Mouse (Mus musculus) megakaryocyte, embryonic 14.5 days (primary cell): ENCODE measurements around the gene Ptpn13. TPM values are rescaled to one million over a fixed set of nuclear protein-coding genes. Genes with fewer than 3 reads are reported as not detected.
A peak's percentile ranks its signal among the peaks of the same experiment; 100 is the strongest.

Experiments
- H3K27me3 ChIP-seq: replicated peaks from 2 replicates; pipeline ENCODE3; 2012; ENCODE audit warnings: inconsistent platforms
- H3K36me3 ChIP-seq: replicated peaks from 2 replicates; pipeline ENCODE3; 2012; ENCODE audit warnings: low read length, inconsistent platforms, mixed read lengths
- H3K4me1 ChIP-seq: 2 replicates; pipeline ENCODE4 v1.6.1; 2012; ENCODE audit warnings: inconsistent platforms
- H3K4me3 ChIP-seq: replicated peaks from 2 replicates; pipeline ENCODE3; 2012; ENCODE audit warnings: moderate library complexity, mild to moderate bottlenecking, inconsistent platforms
- H3K9me3 ChIP-seq: 2 replicates; pipeline ENCODE4 v1.6.1; 2012; ENCODE audit warnings: inconsistent platforms
- FLI1 ChIP-seq: IDR thresholded peaks from 2 replicates; pipeline ENCODE4 v1.6.1; 2012; ENCODE audit warnings: low read length, inconsistent platforms, mixed read lengths
- GATA1 ChIP-seq: IDR thresholded peaks from 3 replicates; pipeline ENCODE4 v1.6.1; 2012; ENCODE audit warnings: mixed read lengths, low read length, inconsistent platforms, borderline replicate concordance
- polyA plus RNA-seq: library from polyadenylated mRNA; stranded (reverse); fragments of >175 nt; gene quantifications from 2 replicates; pipeline ENCODE4 v1.2.3, GENCODE M21; 2012; ENCODE audit warnings: low replicate concordance; ENCODE audit not compliant: insufficient read depth

Ptpn13 gene
- polyA plus RNA-seq, 1 experiment, result 0.04 TPM

DNA sequence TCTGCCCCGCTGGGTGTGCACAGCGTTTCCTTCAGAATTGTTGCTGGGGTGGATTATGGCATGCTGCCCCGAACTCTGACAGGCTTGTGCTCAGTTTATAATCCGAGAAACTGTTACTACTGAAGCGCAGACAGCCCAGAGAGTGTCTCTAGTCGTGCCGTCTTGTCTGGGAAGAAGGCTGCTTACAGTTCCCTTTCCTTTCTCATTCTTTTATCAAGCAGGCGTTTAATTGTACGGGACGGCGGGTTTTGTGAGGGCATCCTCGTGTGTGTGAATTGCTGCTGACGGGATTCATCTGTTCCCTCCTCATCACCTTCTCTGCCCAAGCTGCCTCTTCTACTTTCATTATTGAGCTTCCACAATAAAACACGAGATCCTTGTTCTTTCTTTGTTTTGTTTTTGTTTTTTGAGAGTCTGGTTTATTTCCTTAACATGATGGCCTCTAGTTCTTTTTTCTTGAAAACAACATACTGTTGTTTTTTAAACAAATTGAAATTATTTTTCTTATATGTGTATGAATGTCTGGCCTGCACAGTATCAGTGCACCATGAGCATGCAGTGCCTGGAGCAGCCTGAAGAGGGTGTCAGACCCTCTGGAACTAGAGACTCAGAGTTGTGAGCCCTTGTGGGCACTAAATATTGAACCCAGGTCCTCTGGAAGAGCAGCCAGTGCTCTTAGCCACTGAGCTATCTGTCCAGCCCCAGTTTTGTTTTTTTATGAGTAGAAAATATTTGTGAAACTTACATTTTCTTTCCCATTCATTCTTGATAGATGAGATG is 28.6 kb downstream of the Ptpn13 start:
- TF ChIP-seq GATA1, result no peak
- TF ChIP-seq FLI1, result no peak
- no peak overlapping the region for H3K4me3 ChIP-seq
- peaks cover 6% of the 10 kb centered on the region for H3K27me3 ChIP-seq
- peaks cover 12% of the 10 kb centered on the region for H3K9me3 ChIP-seq
- H3K4me1 ChIP-seq, result peaks cover 9% of the 10 kb centered on the region
- H3K36me3 ChIP-seq, result no peaks in the 10 kb centered on the region

GRCm38 (mm10) chr5:103456794-103457193 is 31.8 kb downstream of the Ptpn13 start:
- TF ChIP-seq GATA1 (no peak), FLI1 (no peak)
- no peak overlapping the region for H3K4me3 ChIP-seq
- H3K27me3 ChIP-seq, result peaks cover 14% of the 10 kb centered on the region
- H3K36me3 ChIP-seq, result no peaks in the 10 kb centered on the region
- H3K4me1 ChIP-seq, result peaks cover 18% of the 10 kb centered on the region
- no peaks in the 10 kb centered on the region for H3K9me3 ChIP-seq

DNA sequence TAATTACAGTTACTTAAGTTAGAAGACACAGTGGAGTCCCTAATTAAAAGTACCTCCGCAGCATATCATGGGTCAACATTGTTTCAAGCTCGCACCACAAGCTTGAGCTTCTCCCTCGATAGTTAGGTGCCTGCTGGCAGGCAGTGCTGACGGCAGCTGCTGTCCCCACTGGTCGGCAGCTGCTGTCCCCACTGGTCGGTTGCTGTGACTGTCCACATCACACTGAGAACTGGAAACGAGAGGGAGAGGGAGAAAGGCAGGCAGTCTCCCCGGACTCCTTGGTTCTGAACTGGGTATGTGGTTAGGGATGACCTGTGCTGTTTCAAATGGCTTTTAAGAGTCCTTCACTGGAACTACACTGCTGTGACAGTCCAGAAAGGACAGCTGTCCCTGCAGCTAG is 33.4 kb downstream of the Ptpn13 start:
- TF ChIP-seq GATA1 (no peak), FLI1 (no peak)
- no peaks in the 10 kb centered on the region for H3K9me3 ChIP-seq

GRCm38 (mm10) chr5:103458959-103459675 is 34.1 kb downstream of the Ptpn13 start:
- Histone ChIP-seq H3K4me3 (no peak overlapping the region), H3K27me3 (peaks cover 28% of the 10 kb centered on the region), H3K36me3 (no peaks in the 10 kb centered on the region), H3K4me1 (peaks cover 14% of the 10 kb centered on the region), H3K9me3 (no peaks in the 10 kb centered on the region)
- no peak for TF ChIP-seq GATA1

More for the DNA sequence above, 33.4 kb downstream of the Ptpn13 start:
- Histone ChIP-seq H3K4me3 (no peak overlapping the region), H3K36me3 (no peaks in the 10 kb centered on the region), H3K27me3 (peaks cover 22% of the 10 kb centered on the region), H3K4me1 (peaks cover 15% of the 10 kb centered on the region)

DNA sequence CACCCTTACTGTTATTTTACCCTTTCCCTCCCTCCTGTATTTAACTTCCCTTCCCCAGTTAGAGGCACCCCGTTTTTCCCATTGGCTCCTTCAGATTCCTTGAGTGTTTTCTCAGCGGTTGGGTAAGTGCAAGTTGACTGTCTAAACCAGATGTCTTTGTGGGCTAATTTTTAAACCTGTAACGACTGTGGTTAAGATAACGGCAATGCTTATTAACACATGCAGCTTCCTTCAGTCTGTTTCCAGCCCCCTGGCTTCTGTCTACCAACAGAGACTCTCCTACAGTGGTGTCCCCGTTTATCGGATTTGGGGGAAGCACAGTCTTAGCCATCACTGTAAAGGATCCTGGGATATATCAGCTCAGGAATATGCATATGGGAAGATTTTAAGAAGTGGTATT is 35.9 kb downstream of the Ptpn13 start:
- TF ChIP-seq FLI1 (no peak), GATA1 (no peak)
- H3K9me3 ChIP-seq, result no peaks in the 10 kb centered on the region

DNA sequence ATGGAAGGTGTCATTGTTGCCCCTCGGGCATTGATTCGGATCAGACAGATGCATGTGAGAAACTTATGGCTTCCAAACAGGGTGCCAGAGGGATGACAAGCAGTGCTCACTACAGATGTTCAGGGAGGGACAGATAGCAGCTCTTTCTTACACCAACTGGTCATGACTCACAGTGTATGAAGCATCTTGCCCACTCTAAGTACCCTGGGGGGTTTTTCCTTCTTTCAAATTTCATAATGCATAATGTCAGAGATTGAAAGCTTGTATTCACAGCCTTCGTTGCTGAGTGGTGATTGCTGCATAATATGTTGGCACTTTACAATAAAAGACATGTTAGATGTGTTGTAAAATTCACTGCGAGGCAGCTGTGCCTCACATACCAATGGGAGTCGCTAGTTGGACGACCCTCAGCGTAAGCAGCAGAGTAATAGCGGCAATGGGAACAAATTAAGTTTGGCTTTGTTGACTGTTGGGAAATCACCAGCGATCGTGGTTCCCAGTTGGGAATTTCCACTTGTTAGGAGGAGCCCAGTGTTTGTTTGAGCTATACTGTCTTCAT is 38.7 kb downstream of the Ptpn13 start:
- TF ChIP-seq FLI1, result no peak
- no peak for TF ChIP-seq GATA1
- Histone ChIP-seq H3K4me3 (no peak overlapping the region), H3K27me3 (peaks cover 34% of the 10 kb centered on the region), H3K9me3 (no peaks in the 10 kb centered on the region), H3K4me1 (peaks cover 14% of the 10 kb centered on the region), H3K36me3 (no peaks in the 10 kb centered on the region)

More for the DNA sequence above, 35.9 kb downstream of the Ptpn13 start:
- peaks cover 35% of the 10 kb centered on the region for H3K27me3 ChIP-seq
- H3K4me1 ChIP-seq, result peaks cover 14% of the 10 kb centered on the region
- no peaks in the 10 kb centered on the region for H3K36me3 ChIP-seq
- H3K4me3 ChIP-seq, result no peak overlapping the region

- Histone ChIP-seq H3K27me3 (peaks cover 30% of the 10 kb centered on the region), H3K36me3 (no peaks in the 10 kb centered on the region), H3K4me3 (no peak overlapping the region), H3K9me3 (no peaks in the 10 kb centered on the region), H3K4me1 (peaks cover 14% of the 10 kb centered on the region)
- TF ChIP-seq FLI1, result no peak
- TF ChIP-seq GATA1, result no peak
Measured at GRCm38 (mm10) chr5:103464329-103464728, 39.3 kb downstream of the Ptpn13 start.

GRCm38 (mm10) chr5:103464771-103465170 is 39.8 kb downstream of the Ptpn13 start:
- Histone ChIP-seq H3K9me3 (no peaks in the 10 kb centered on the region), H3K4me1 (peaks cover 16% of the 10 kb centered on the region), H3K27me3 (peaks cover 30% of the 10 kb centered on the region), H3K4me3 (no peak overlapping the region), H3K36me3 (no peaks in the 10 kb centered on the region)
- TF ChIP-seq FLI1 (no peak), GATA1 (no peak)

GRCm38 (mm10) chr5:103472670-103473069 is 47.7 kb downstream of the Ptpn13 start:
- Histone ChIP-seq H3K9me3 (no peaks in the 10 kb centered on the region), H3K4me3 (peak overlapping the region; percentile 69), H3K36me3 (no peaks in the 10 kb centered on the region), H3K4me1 (peaks cover 33% of the 10 kb centered on the region), H3K27me3 (no peaks in the 10 kb centered on the region)
- TF ChIP-seq GATA1 (no peak), FLI1 (no peak)

- H3K36me3 ChIP-seq, result no peaks in the 10 kb centered on the region
- TF ChIP-seq FLI1 (no peak), GATA1 (no peak)
- no peaks in the 10 kb centered on the region for H3K27me3 ChIP-seq
- H3K9me3 ChIP-seq, result no peaks in the 10 kb centered on the region
- H3K4me1 ChIP-seq, result peaks cover 35% of the 10 kb centered on the region
- H3K4me3 ChIP-seq, result no peak overlapping the region
Measured at GRCm38 (mm10) chr5:103473467-103474096, 48.6 kb downstream of the Ptpn13 start.
